Mouse (Mus musculus) liver, embryonic 14.5 days (tissue): ENCODE measurements around the gene Ifnb1.

Experiments
- CTCF ChIP-seq: IDR thresholded peaks from 2 replicates; pipeline ENCODE4 v1.5.1; 2016; ENCODE audit warnings: antibody characterized with exemption, low read depth, control low read depth
- EP300 ChIP-seq: IDR thresholded peaks from 2 replicates; pipeline ENCODE4 v1.6.1; 2016; ENCODE audit warnings: antibody characterized with exemption, low read depth

DNA sequence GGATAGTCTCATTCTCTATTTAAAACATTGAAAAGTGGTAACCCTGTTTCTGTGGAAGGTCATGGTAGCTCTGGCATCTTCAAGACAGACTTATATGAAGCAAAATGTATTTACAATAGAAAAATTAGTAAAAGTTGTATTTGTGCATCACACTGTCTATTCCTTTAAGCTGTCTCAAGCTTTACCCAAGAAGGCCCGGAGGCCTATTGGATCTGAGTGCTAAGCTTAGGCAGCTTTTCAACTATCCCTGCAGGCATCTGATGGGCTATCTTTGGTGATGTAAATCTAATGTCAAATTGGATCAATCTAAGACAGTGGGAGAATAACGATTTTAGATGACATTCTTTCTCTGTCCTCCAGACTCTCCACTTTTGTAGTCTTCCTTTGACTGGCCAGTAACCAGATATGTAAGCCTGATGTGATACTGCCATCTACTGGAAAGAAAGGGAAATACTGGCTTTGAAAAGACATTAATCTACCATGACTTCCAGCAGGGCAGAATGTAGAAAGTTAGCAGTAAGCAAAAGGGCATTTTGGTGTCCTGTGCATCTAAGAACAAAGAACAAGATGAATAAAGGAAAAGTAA lies 21.2 kb upstream of the Ifnb1 start:
- TF ChIP-seq CTCF (peak; percentile 77), EP300 (no peak)
